Comparison of ENCODE assay signal across 19 mouse cellular contexts in genomic region chr14:52638179-52638578, GRCm38 (mm10).
DNase-seq lines count a peak whose midpoint lies in the region; ATAC-seq and TF ChIP-seq lines count a peak whose summit lies in the region.
"Had no signal": no experiment of that assay in that cellular context is flagged by ENCODE, and none has a peak within 500 bp of the region (broad histone marks: within the 10 kb centered on the region; RNA-seq: fewer than 3 reads in every experiment).

No protein-coding gene starts in this region.

- TF ChIP-seq CTCF in lung, embryonic 14.5 days (IDR thresholded peaks at IDR 0.05; ENCODE audit: low read depth): no peak
- no peak for TF ChIP-seq CTCF in lung, postnatal 0 days (IDR thresholded peaks at IDR 0.05)
- peak; percentile 32 for TF ChIP-seq CTCF in E14TG2a.4 (conservative IDR thresholded peaks at IDR 0.05; ENCODE audit: low read length)
- TF ChIP-seq CTCF in Patski (IDR thresholded peaks at IDR 0.05): peak; percentile 22

- H3K36me3 ChIP-seq in lung, embryonic 14.5 days (ENCODE audit: insufficient read depth): no peaks in the 10 kb centered on the region
- no peaks in the 10 kb centered on the region for H3K36me3 ChIP-seq in lung, postnatal 0 days (ENCODE audit: insufficient read depth, low read length)
- H3K36me3 ChIP-seq in E14TG2a.4 (ENCODE audit: insufficient read depth, low read length): no peaks in the 10 kb centered on the region
- H3K36me3 ChIP-seq: embryonic facial prominence, embryonic 13.5 days; forebrain, embryonic 15.5 days; limb, embryonic 12.5 days; liver, embryonic 13.5 days; midbrain, embryonic 12.5 days; neural tube, embryonic 12.5 days had no signal

- H3K4me3 ChIP-seq in lung, embryonic 14.5 days (ENCODE audit: low read depth, low read length): no peak overlapping the region
- H3K4me3 ChIP-seq in lung, postnatal 0 days (ENCODE audit: low read depth, low read length): no peak overlapping the region
- no peak overlapping the region for H3K4me3 ChIP-seq in E14TG2a.4 (replicated peaks; ENCODE audit: low read length)
- H3K4me3 ChIP-seq: embryonic facial prominence, embryonic 13.5 days; forebrain, embryonic 15.5 days; limb, embryonic 12.5 days; liver, embryonic 13.5 days; midbrain, embryonic 12.5 days; neural tube, embryonic 12.5 days had no signal

- no peaks in the 10 kb centered on the region for H3K27me3 ChIP-seq in lung, embryonic 14.5 days (ENCODE audit: insufficient read depth, low read length)
- no peaks in the 10 kb centered on the region for H3K27me3 ChIP-seq in lung, postnatal 0 days (replicated peaks; ENCODE audit: insufficient read depth, low read length)
- H3K27me3 ChIP-seq in E14TG2a.4 (ENCODE audit: insufficient read depth, low read length): no peaks in the 10 kb centered on the region
- no peaks in the 10 kb centered on the region for H3K27me3 ChIP-seq in Patski
- H3K27me3 ChIP-seq: embryonic facial prominence, embryonic 13.5 days; forebrain, embryonic 15.5 days; limb, embryonic 12.5 days; liver, embryonic 13.5 days; midbrain, embryonic 12.5 days; neural tube, embryonic 12.5 days had no signal

- WGBS in lung, embryonic 14.5 days: 66% methylated on average over 2 of the region's 2 CpGs
- WGBS in lung, postnatal 0 days: 49% methylated on average over 2 of the region's 2 CpGs

- POLR2A ChIA-PET in Patski (lab: Charles Lee): no interaction called here

- H3K9me3 ChIP-seq in lung, embryonic 14.5 days (ENCODE audit: low read depth, low read length): no peaks in the 10 kb centered on the region
- no peaks in the 10 kb centered on the region for H3K9me3 ChIP-seq in lung, postnatal 0 days (ENCODE audit: low read length)
- H3K9me3 ChIP-seq in E14TG2a.4 (ENCODE audit: low read length): peaks cover 21% of the 10 kb centered on the region
- H3K9me3 ChIP-seq: liver, embryonic 13.5 days; neural tube, embryonic 12.5 days had no signal

- no peak overlapping the region for H3K4me2 ChIP-seq in lung, embryonic 14.5 days
- H3K4me2 ChIP-seq in lung, postnatal 0 days (replicated peaks; ENCODE audit: low read depth, low read length): no peak overlapping the region
- H3K4me2 ChIP-seq: embryonic facial prominence, embryonic 13.5 days; forebrain, embryonic 15.5 days; limb, embryonic 12.5 days; liver, embryonic 13.5 days; midbrain, embryonic 12.5 days; neural tube, embryonic 12.5 days had no signal

- in situ Hi-C loops in Patski (cut with MboI; ENCODE audit: low pct_unique_long_range_greater_than_20kb): no loop called here

- ATAC-seq in lung, embryonic 14.5 days (ENCODE audit: insufficient read depth): no peak
- ATAC-seq in lung, postnatal 0 days: no peak
- no peak for ATAC-seq in Patski
- ATAC-seq in megakaryocyte-erythroid progenitor cell, adult 5-6 weeks (replicated peaks; ENCODE audit: low FRiP score, low TSS enrichment, poor library complexity, severe bottlenecking): 0 out of 2 replicates have a peak, but pooled peaks have one; percentile 30
- ATAC-seq: forebrain, embryonic 15.5 days; inflammation-experienced regulatory T-cells, adult 6 months had no signal

- no peaks in the 10 kb centered on the region for H3K4me1 ChIP-seq in lung, embryonic 14.5 days (ENCODE audit: insufficient read depth)
- H3K4me1 ChIP-seq in lung, postnatal 0 days (ENCODE audit: insufficient read depth, low read depth, low read length): no peaks in the 10 kb centered on the region
- H3K4me1 ChIP-seq in E14TG2a.4 (replicated peaks; ENCODE audit: low read depth, low read length): no peaks in the 10 kb centered on the region
- H3K4me1 ChIP-seq: embryonic facial prominence, embryonic 13.5 days; forebrain, embryonic 15.5 days; limb, embryonic 12.5 days; liver, embryonic 13.5 days; midbrain, embryonic 12.5 days; neural tube, embryonic 12.5 days had no signal

- no peak overlapping the region for H3K27ac ChIP-seq in lung, embryonic 14.5 days (ENCODE audit: low read depth)
- no peak overlapping the region for H3K27ac ChIP-seq in lung, postnatal 0 days (ENCODE audit: low read length)
- H3K27ac ChIP-seq: embryonic facial prominence, embryonic 13.5 days; forebrain, embryonic 15.5 days; limb, embryonic 12.5 days; liver, embryonic 13.5 days; midbrain, embryonic 12.5 days; neural tube, embryonic 12.5 days had no signal

- peak; percentile 1 for DNase-seq in lung, embryonic 14.5 days
- no peak for DNase-seq in lung, postnatal 0 days (ENCODE audit: low spot score)
- DNase-seq in Patski (ENCODE audit: low read depth, low spot score): no peak
- DNase-seq in spleen, postnatal 10 days (ENCODE audit: low spot score in 2 of 2): no peak
- no peak for DNase-seq in right cerebral cortex, postnatal 4 days
- DNase-seq: cerebellum, adult 9-10 months; gastrocnemius, postnatal 14 days; heart, postnatal 10 days; kidney, adult 8-10 months; kidney, postnatal 25 days; liver, embryonic 13.5 days had no signal

- H3K9ac ChIP-seq in lung, embryonic 14.5 days: no peak overlapping the region
- no peak overlapping the region for H3K9ac ChIP-seq in lung, postnatal 0 days (replicated peaks; ENCODE audit: low read depth)
- H3K9ac ChIP-seq: embryonic facial prominence, embryonic 13.5 days; forebrain, embryonic 15.5 days; limb, embryonic 12.5 days; liver, embryonic 13.5 days; midbrain, embryonic 12.5 days; neural tube, embryonic 12.5 days had no signal

- CTCF ChIA-PET in Patski (lab: Charles Lee): no interaction called here

- TF ChIP-seq EP300 in lung, postnatal 0 days (IDR thresholded peaks at IDR 0.05): no peak

Comparison
In these comparisons a context has a peak if more than half of its experiments do, and no peak if none do; other contexts are left out.
1. CTCF ChIP-seq: peak in E14TG2a.4 (single experiment) and Patski (single experiment); none in lung, embryonic 14.5 days (single experiment) and lung, postnatal 0 days (single experiment).